Mouse (Mus musculus) layer of hippocampus, postnatal 25 days (tissue): ENCODE data around the gene Lipa. TPM values are rescaled to one million over a fixed set of nuclear protein-coding genes. Genes with fewer than 3 reads are reported as not detected.

Source experiments
- DNase-seq, 2 experiments: peaks; one replicate each; pipeline ENCODE4 v3.0.0; 2022; ENCODE audit warnings: mixed read lengths in 2 of 2, low spot score in 1 of 2; ENCODE audit errors: extremely low spot score in 1 of 2
- total RNA-seq, 2 experiments: library from RNA; stranded (reverse); gene quantifications; 2 replicates each; pipeline ENCODE4 v1.2.3; 2021

Lipa gene
- 10 to 100 TPM; 16.9 to 19.8 TPM for total RNA-seq

- DNase-seq = peak; percentile 79
Measured at GRCm38 (mm10) chr19:34526941-34527682, at the start of gene Lipa. Gene Lipa (minus strand): TSS chr19:34527474.

GRCm38 (mm10) chr19:34573650-34574049 lies 46.4 kb upstream of the Lipa start:
- DNase-seq = no peak

GRCm38 (mm10) chr19:34571080-34571479 lies 43.8 kb upstream of the Lipa start:
- DNase-seq = no peak

GRCm38 (mm10) chr19:34569896-34570476 lies 42.7 kb upstream of the Lipa start:
- DNase-seq = no peak

GRCm38 (mm10) chr19:34568988-34569895 lies 42.0 kb upstream of the Lipa start:
- DNase-seq = no peak

GRCm38 (mm10) chr19:34566178-34566784 lies 39.0 kb upstream of the Lipa start:
- DNase-seq = no peak

DNA sequence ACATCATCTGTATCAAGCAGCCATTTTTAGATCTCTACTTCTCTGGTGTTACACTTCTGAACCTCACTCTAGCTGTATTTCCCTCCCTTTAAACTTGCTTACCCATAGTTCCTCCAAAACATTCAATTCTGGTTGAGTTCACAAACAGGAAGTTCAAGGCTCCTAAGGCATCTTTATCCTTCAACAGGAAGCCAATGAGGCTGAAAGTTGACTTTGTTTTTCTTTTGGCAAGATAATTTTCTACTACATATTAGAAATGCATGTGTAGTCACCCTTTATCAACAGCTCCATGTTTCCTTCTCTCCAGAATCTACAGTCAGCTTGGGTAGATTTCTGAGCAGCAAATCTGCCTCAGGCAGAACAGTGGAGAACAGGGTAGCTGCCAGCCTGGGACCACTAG lies 35.3 kb upstream of the Lipa start:
- DNase-seq = no peak

DNA sequence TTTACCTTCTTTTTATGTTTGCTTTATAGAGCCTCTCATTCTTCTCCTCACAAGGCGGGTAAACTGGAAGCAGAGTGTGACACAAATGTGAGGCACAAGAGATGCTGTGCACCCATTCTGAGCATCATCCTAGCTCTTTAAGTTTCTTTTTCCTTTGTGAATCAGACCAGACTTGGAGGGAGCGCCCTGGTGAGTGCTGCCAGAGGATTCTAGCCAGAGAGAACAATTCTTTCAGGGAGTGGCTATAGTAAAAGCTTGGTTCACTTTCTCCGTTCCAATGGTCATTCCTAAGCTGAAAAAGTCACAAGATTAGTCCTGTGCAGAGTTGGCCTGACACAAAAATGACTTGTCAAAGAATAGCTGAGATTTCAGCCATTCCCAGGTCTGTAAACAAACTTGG lies 29.3 kb upstream of the Lipa start:
- no peak for DNase-seq

DNA sequence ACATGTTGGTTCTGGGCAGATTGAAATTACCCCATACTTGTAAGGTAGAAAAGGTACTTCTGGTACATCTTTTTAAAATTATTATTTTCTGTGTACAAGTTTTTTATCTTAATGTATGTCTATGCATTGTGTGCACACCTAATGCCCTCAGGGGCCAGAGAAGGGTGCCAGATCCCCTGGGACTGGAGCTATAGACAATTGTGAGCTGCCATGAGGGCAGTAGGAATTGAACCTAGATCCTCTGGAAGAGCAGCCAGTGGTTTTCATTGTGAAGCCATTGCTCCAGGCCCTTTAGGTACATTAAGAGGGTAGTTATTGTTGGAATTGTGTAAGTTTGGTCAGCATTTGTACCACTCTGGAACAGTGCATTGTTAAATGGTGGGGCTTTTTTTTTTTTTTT lies 26.8 kb upstream of the Lipa start:
- DNase-seq = no peak

GRCm38 (mm10) chr19:34553522-34553921 lies 26.2 kb upstream of the Lipa start:
- DNase-seq = no peak

DNA sequence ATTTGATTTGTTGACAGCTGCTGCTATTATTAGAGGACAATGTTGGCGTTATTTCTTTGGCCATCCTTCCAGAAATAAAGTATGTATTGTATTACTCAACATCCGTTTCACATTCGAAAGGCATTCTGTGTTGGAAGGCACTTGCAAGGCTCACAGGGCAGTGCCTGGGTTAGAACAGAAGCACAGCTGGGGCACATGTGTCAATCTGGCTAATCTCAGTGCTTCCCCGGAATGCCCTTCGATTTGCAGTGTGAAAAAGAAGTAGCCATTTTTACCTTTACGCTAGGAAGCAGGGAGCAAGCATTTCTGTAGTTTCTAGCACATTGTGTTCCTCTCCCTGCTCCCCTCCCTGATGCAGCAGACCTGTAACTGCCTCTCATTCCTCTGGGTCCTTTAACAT lies 25.7 kb upstream of the Lipa start:
- DNase-seq = no peak

DNA sequence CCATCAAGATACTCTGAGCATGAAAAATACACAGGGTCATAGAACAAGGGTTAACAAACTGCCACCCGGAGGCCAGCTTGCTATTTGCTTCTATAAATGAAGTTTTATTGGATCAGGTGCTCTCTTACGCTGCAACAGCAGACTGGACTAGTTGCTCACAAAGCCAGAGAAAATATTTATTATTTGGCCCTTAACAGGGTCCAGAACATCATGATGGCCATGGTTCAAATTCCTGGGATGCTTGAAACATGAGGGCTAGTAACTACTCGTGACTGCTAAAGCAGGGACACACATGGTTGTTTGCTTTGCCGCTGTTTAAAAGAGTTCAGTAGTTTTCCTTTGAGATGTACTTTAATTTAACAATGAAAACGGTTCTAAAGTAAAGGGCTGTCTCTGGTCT lies 24.7 kb upstream of the Lipa start:
- DNase-seq = no peak

- peak; percentile 32 to 49 for DNase-seq
Measured at GRCm38 (mm10) chr19:34550534-34551223, 23.4 kb upstream of the Lipa start, which contains the start of gene Ifit2. Gene Ifit2 (plus strand): TSS chr19:34550694.

GRCm38 (mm10) chr19:34550205-34550533 lies 22.9 kb upstream of the Lipa start:
- DNase-seq = no peak

GRCm38 (mm10) chr19:34547976-34548375 lies 20.7 kb upstream of the Lipa start:
- peak; percentile 41 to 83 for DNase-seq

DNA sequence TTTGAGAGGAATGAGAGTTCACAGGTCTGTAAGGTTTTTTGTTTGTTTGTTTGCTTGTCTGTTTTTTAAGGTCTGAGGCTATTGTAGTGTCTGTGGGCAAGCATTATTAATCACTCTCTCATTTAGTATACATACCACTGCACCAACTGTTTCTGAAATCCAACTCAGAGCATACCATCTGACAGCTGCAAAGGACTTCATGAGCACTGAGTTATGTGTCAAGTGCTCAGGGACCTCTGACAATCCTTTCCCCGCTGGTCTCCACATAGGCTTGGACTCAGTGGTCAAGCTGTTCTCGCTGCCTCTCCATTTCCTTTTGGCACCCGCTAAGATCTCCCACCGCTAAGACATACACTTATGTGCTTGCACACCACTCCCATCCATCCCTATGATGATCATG lies 18.9 kb upstream of the Lipa start:
- DNase-seq = no peak

- DNase-seq = no peak
Measured at GRCm38 (mm10) chr19:34539422-34539821, 12.1 kb upstream of the Lipa start.

DNA sequence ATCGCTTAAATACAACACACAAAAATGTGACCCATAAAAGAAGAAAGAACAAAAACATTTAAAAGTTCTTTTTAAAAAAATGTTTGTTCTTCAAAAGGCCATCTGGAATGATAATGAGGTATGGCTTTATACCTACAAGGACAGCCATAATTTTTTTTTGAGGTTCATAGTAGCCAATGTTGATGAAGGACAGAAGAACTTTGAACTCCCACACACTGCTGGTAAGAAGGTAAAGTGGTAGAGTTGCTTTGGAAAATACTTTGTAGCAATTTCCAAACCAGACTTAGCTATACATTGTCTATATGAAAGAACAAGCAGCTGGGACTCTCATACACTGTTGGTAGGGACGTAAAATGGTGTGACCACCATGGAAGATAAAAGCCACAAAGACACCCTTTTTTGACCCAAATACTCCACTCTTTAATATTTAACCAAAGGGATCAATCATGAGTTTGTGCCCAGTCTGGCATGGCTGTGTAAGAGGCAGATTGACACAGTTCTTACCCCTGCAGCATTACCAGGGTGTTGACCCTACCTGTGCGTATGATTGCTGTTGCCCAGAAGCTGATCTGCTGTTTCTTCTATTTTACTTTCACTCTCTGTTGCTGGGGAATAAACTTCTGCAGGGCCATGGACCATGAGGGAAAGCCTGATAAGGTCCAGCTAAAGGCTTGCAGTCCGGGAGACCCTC lies 4.9 kb upstream of the Lipa start:
- DNase-seq = no peak

GRCm38 (mm10) chr19:34526321-34526923 lies 852 bp downstream of the Lipa start:
- DNase-seq = no peak
